Mouse (Mus musculus): ENCODE data around the gene Smok3a. TPM values are rescaled to one million over a fixed set of nuclear protein-coding genes. Genes with fewer than 3 reads are reported as not detected.
"Not testable (repeated sequence)": the region's sequence is repeated elsewhere in the genome, so short reads cannot be mapped to it uniquely, and the experiment has no call there.

The Smok3a gene
- polyA plus RNA-seq, 1 experiment from 2014 or later, result not detected

DNA sequence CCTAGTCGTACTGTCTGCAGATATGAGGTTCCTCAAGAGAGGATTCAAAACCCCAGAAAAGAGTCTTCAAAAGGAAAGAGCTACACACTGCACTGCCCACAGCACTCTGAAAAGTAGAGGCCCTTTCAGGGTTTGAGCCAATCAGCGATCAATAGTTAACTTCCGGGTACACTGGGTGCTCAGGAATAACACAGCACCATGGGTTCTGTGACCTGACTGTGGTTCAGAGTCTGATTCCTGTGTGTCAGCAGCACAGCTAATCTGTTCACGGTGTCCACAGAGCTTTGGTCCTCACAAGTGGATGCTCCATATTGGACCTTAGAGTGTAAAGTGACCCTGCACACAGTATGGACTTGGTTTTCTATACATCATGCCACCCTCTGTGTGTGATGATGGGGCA lies 1.5 kb upstream of the Smok3a start:
- not testable (repeated sequence) for H3K4me3 ChIP-seq; DNase-seq (ENCODE audit: low spot score); H3K9me3 ChIP-seq; H3K36me3 ChIP-seq (replicated peaks); H3K27me3 ChIP-seq (replicated peaks; ENCODE audit: low read depth, poor library complexity, severe bottlenecking); H3K4me1 ChIP-seq; H3K27ac ChIP-seq (replicated peaks)
- WGBS, result 89% methylated on average over 4 of the region's 4 CpGs

DNA sequence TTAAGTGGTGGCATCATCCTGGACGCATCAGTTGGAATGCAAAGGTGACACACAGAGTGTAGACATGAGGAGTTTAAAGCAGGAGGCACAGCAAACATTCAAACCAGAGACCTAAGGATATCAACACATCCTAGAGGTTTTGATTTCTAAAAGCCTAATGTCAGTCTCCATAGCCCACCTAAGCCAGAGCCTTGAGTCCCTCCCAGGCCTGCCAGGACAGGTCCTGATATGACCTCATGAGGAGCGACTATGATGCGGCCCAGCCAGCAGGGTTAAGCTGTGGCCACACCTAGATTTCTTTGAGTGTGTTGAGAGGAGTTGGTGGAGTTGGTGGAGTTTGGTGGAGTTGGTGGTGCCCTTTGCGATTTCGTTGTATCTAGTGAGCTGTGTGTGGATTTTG lies 31.8 kb downstream of the Smok3a start, which contains the start of gene Smok3c:
Gene Smok3c, plus strand, starts transcription at position 301 of the 400 bp plus-strand sequence.
- not testable (repeated sequence) for H3K9me3 ChIP-seq; H3K4me1 ChIP-seq; H3K27ac ChIP-seq (replicated peaks); H3K27me3 ChIP-seq (replicated peaks; ENCODE audit: low read depth, poor library complexity, severe bottlenecking); H3K36me3 ChIP-seq (replicated peaks); H3K4me3 ChIP-seq; DNase-seq (ENCODE audit: low spot score)
- no CpG with 5 or more reads among the region's 5 CpGs for WGBS

DNA sequence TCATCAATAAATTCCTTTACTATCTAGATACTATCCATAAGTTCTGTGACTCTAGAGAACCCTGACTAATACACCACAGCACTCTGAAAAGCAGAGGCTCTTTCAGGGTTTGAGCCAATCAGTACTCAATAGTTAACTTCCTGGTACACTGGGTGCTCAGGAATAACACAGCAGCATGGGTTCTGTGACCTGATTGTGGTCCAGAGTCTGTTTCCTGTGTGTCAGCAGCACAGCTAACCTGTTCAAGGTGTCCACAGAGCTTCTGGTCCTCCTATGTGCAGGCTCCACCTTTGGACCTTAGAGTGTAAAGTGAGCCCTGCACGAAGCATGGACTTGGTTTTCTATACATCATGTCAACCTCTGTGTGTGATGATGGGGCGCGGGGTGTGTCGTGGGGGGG lies 52.7 kb downstream of the Smok3a start:
- Histone ChIP-seq H3K27ac (replicated peaks) (no peak overlapping the region), H3K27me3 (replicated peaks; ENCODE audit: low read depth, poor library complexity, severe bottlenecking) (no peaks in the 10 kb centered on the region), H3K4me3 (no peak overlapping the region), H3K9me3 (no peaks in the 10 kb centered on the region), H3K36me3 (replicated peaks) (no peaks in the 10 kb centered on the region), H3K4me1 (no peaks in the 10 kb centered on the region)
- DNase-seq (ENCODE audit: low spot score), result no peak
- 90% methylated on average over 4 of the region's 4 CpGs for WGBS

DNA sequence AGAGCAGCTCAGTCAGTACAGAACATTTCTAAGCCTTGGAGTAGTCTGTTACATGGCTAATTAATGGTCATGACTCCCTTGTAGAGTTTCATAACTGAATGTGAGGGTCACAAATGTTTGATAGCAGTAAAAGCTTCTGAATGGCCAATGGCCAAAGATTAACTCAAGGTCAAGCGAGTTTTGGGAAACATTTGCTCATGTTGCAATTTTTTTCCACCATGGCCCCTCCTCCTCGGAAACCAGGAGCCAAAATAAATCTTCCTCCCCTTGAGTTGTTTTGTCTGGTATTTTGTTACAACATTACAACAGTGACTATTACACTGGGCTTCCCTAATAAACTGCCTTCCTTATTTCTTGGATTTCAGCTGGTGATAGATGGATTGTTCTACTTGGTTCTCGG lies 54.6 kb downstream of the Smok3a start:
- DNase-seq (ENCODE audit: low spot score), result no peak
- Histone ChIP-seq H3K27me3 (replicated peaks; ENCODE audit: low read depth, poor library complexity, severe bottlenecking) (no peaks in the 10 kb centered on the region), H3K27ac (replicated peaks) (no peak overlapping the region), H3K4me1 (no peaks in the 10 kb centered on the region), H3K4me3 (no peak overlapping the region), H3K9me3 (no peaks in the 10 kb centered on the region), H3K36me3 (replicated peaks) (no peaks in the 10 kb centered on the region)
- WGBS, result 78% methylated on average over 3 of the region's 3 CpGs

DNA sequence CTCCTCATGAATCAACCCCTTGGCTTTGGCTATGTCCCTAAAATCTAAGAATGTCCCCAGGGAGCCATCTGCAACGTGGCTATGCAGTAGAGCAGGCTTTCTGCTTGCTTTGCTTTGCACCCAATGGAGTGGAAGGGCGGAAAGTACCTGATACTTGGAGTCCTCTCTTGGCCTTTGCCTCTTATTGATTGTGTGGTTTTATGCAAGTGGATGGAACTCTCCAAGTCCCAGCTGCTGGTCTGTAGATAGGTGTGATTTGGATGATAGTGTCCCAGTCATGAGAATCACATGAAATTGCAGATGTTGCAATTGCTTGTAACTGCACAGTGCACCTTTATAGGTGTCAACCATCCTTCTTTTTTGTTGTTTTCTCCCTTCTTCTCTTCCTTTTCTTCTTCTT lies 55.1 kb downstream of the Smok3a start:
- Histone ChIP-seq H3K4me3 (no peak overlapping the region), H3K36me3 (replicated peaks) (no peaks in the 10 kb centered on the region), H3K27ac (replicated peaks) (no peak overlapping the region), H3K9me3 (no peaks in the 10 kb centered on the region), H3K4me1 (no peaks in the 10 kb centered on the region), H3K27me3 (replicated peaks; ENCODE audit: low read depth, poor library complexity, severe bottlenecking) (no peaks in the 10 kb centered on the region)
- WGBS, result 61% methylated on average over 2 of the region's 2 CpGs
- DNase-seq (ENCODE audit: low spot score), result no peak

DNA sequence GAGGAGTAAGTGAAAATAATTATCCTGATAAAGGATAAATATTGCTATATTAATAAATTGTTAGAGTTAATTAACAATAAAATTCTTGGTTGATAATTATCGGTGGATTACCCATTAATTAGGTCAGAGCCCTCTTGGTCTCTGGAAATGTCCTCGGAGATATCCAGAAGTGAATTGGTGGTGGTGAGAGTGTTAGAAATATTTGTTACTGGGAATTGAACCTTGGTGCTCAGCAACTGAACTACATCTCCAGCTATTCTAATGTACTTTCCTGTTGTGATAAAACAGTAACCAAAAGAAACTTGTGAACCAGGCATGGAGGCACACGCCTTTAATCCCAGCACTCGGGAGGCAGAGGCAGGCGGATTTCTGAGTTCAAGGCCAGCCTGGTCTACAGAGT lies 59.4 kb downstream of the Smok3a start:
- DNase-seq (ENCODE audit: low spot score), result no peak
- H3K4me3 ChIP-seq, result no peak overlapping the region
- no peaks in the 10 kb centered on the region for H3K4me1 ChIP-seq
- no peaks in the 10 kb centered on the region for H3K27me3 ChIP-seq (replicated peaks; ENCODE audit: low read depth, poor library complexity, severe bottlenecking)
- no peaks in the 10 kb centered on the region for H3K9me3 ChIP-seq
- no peak overlapping the region for H3K27ac ChIP-seq (replicated peaks)
- H3K36me3 ChIP-seq (replicated peaks), result no peaks in the 10 kb centered on the region
- WGBS, result 88% methylated on average over 5 of the region's 5 CpGs

DNA sequence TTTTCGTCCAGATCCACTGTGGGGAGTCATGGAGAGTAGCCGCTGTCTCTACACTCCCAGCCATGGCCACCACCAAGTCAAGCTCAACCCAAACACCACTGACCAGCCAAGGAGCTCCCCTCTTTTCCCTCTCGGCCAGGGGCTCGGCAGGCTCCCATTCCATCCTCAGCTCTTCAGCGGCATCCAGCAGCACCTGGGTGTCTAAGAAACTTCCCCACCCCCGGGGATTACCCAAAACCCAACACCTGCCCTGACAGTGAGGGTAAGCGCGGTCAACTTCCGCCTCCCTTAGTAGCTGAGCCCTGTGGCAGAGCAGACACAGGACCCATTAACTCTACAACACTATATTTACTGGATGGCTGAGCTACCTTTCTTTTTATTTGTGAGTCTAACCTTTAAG lies 60.4 kb downstream of the Smok3a start:
- no peak overlapping the region for H3K27ac ChIP-seq (replicated peaks)
- H3K27me3 ChIP-seq (replicated peaks; ENCODE audit: low read depth, poor library complexity, severe bottlenecking), result no peaks in the 10 kb centered on the region
- H3K9me3 ChIP-seq, result no peaks in the 10 kb centered on the region
- 86% methylated on average over 9 of the region's 9 CpGs for WGBS
- no peak for DNase-seq (ENCODE audit: low spot score)
- no peaks in the 10 kb centered on the region for H3K36me3 ChIP-seq (replicated peaks)
- no peak overlapping the region for H3K4me3 ChIP-seq
- H3K4me1 ChIP-seq, result peaks cover 6% of the 10 kb centered on the region

DNA sequence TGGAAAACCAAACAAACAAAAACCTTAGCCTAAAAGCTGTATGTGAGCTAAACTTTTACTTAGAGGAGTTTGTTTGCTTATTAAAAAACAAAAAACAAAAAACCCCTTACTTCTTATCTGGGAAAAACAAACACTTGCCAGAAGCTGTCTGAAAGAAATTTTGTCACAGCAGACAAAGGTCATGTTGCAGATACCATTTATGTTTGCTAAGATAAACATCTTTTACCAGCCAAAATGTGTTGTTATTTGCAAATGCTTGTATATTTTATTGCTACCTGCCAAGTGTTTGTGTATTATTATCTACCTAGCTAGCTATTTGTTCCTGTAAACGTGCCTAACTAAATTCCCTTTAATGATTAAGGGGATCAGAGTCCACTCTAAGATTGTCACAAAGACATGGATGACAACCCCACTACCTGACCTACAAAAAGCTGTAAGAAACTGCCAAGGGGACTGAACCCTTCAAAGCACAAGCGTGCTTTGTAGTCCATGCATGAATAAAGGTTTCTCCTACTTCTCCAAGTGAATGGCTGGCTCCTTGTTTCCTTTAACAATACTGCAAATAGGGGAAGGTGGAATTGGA lies 62.3 kb downstream of the Smok3a start:
- Histone ChIP-seq H3K4me1 (peaks cover 11% of the 10 kb centered on the region), H3K4me3 (no peak overlapping the region), H3K27ac (replicated peaks) (no peak overlapping the region), H3K9me3 (no peaks in the 10 kb centered on the region), H3K27me3 (replicated peaks; ENCODE audit: low read depth, poor library complexity, severe bottlenecking) (no peaks in the 10 kb centered on the region), H3K36me3 (replicated peaks) (peaks cover 14% of the 10 kb centered on the region)
- DNase-seq (ENCODE audit: low spot score), result no peak
- 68% methylated on average over 2 of the region's 2 CpGs for WGBS

DNA sequence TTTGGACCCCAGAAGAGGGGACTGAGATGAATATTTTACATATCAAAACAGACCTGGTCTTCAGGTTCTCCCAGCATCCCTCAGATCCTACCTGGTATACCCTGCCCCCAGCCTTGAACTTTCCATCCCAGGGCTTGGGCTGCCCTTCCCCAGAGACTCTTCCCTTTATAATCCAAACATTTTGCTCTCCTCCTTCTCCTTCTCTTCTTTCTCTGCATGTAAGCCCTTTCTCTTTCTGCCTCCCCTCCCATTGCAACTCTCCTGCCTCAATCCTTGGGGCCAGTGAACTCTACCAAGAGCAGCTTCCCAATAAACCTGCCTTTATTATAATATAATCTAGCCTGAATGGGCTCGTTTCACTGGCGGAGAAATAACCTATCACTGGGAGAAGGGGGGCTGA lies 62.9 kb downstream of the Smok3a start:
- 96% methylated on average over 2 of the region's 2 CpGs for WGBS
- no peak for DNase-seq (ENCODE audit: low spot score)
- Histone ChIP-seq H3K4me1 (peaks cover 11% of the 10 kb centered on the region), H3K9me3 (no peaks in the 10 kb centered on the region), H3K36me3 (replicated peaks) (peaks cover 19% of the 10 kb centered on the region), H3K4me3 (no peak overlapping the region), H3K27me3 (replicated peaks; ENCODE audit: low read depth, poor library complexity, severe bottlenecking) (no peaks in the 10 kb centered on the region), H3K27ac (replicated peaks) (no peak overlapping the region)

Other genes with a start within 250 kb of the Smok3a start
- 47.9 and 49.1 TPM in 2 replicates for gene Ppp1r35, start 242.4 kb upstream of the Smok3a start, polyA plus RNA-seq (2016; fragmentation: Nextera tagmentation; extraction: Ambion mirVana)
- 9.1 and 11.5 TPM in 2 replicates for gene Mepce, start 233.6 kb upstream of the Smok3a start, polyA plus RNA-seq (2016; fragmentation: Nextera tagmentation; extraction: Ambion mirVana)
- 14.5 and 17.5 TPM in 2 replicates for gene Zcwpw1, start 233.5 kb upstream of the Smok3a start, polyA plus RNA-seq (2016; fragmentation: Nextera tagmentation; extraction: Ambion mirVana)
- 0.28 and 0.79 TPM in 2 replicates for gene Pilra, start 185.0 kb upstream of the Smok3a start, polyA plus RNA-seq (2016; fragmentation: Nextera tagmentation; extraction: Ambion mirVana)
- gene Pilrb1, start 163.2 kb upstream of the Smok3a start, polyA plus RNA-seq (2016; fragmentation: Nextera tagmentation; extraction: Ambion mirVana), result 0.16 TPM in 1 of 2 replicates, not detected in the other
- not detected in 2 replicates for gene Pilrb2, start 149.4 kb upstream of the Smok3a start, polyA plus RNA-seq (2016; fragmentation: Nextera tagmentation; extraction: Ambion mirVana)
- gene Cyp3a13, start 99.6 kb upstream of the Smok3a start, polyA plus RNA-seq (2016; fragmentation: Nextera tagmentation; extraction: Ambion mirVana), result not detected in 2 replicates
- 0.06 and 0.07 TPM in 2 replicates for gene Gjc3, start 58.2 kb upstream of the Smok3a start, polyA plus RNA-seq (2016; fragmentation: Nextera tagmentation; extraction: Ambion mirVana)
- gene Azgp1, start 39.7 kb upstream of the Smok3a start, polyA plus RNA-seq (2016; fragmentation: Nextera tagmentation; extraction: Ambion mirVana), result not detected in 2 replicates
- not detected in 2 replicates for gene Smok3b, start 168 bp downstream of the Smok3a start, polyA plus RNA-seq (2016; fragmentation: Nextera tagmentation; extraction: Ambion mirVana)
- not detected in 2 replicates for gene Smok3c, start 31.9 kb downstream of the Smok3a start, polyA plus RNA-seq (2016; fragmentation: Nextera tagmentation; extraction: Ambion mirVana)
- 28.2 and 30.0 TPM in 2 replicates for gene Zkscan1, start 63.8 kb downstream of the Smok3a start, polyA plus RNA-seq (2016; fragmentation: Nextera tagmentation; extraction: Ambion mirVana)
- gene Zscan21, start 95.6 kb downstream of the Smok3a start, polyA plus RNA-seq (2016; fragmentation: Nextera tagmentation; extraction: Ambion mirVana), result 96.5 and 97.0 TPM in 2 replicates
- 32.1 and 39.8 TPM in 2 replicates for gene Zfp113, start 134.5 kb downstream of the Smok3a start, polyA plus RNA-seq (2016; fragmentation: Nextera tagmentation; extraction: Ambion mirVana)
- gene Cops6, start 139.8 kb downstream of the Smok3a start, polyA plus RNA-seq (2016; fragmentation: Nextera tagmentation; extraction: Ambion mirVana), result 357 and 367 TPM in 2 replicates
- 30.6 and 33.0 TPM in 2 replicates for gene Ap4m1, start 150.7 kb downstream of the Smok3a start, polyA plus RNA-seq (2016; fragmentation: Nextera tagmentation; extraction: Ambion mirVana)
- gene Mcm7, start 151.2 kb downstream of the Smok3a start, polyA plus RNA-seq (2016; fragmentation: Nextera tagmentation; extraction: Ambion mirVana), result 365 and 378 TPM in 2 replicates
- gene Taf6, start 166.2 kb downstream of the Smok3a start, polyA plus RNA-seq (2016; fragmentation: Nextera tagmentation; extraction: Ambion mirVana), result 146 and 149 TPM in 2 replicates
- 54.4 and 54.6 TPM in 2 replicates for gene Cnpy4, start 166.2 kb downstream of the Smok3a start, polyA plus RNA-seq (2016; fragmentation: Nextera tagmentation; extraction: Ambion mirVana)
- gene Mblac1, start 173.1 kb downstream of the Smok3a start, polyA plus RNA-seq (2016; fragmentation: Nextera tagmentation; extraction: Ambion mirVana), result 8.7 and 9.4 TPM in 2 replicates
- not detected in 2 replicates for gene Nxpe5, start 204.6 kb downstream of the Smok3a start, polyA plus RNA-seq (2016; fragmentation: Nextera tagmentation; extraction: Ambion mirVana)
- gene Lamtor4, start 234.2 kb downstream of the Smok3a start, polyA plus RNA-seq (2016; fragmentation: Nextera tagmentation; extraction: Ambion mirVana), result 38.6 and 40.2 TPM in 2 replicates
- 5.7 and 6.1 TPM in 2 replicates for gene BC037034, start 242.8 kb downstream of the Smok3a start, polyA plus RNA-seq (2016; fragmentation: Nextera tagmentation; extraction: Ambion mirVana)

Data from embryonic facial prominence, embryonic 10.5 days (tissue).